Mouse (Mus musculus) thymus, postnatal 0 days (tissue): ENCODE measurements around the gene Ctdnep1. TPM values are rescaled to one million over a fixed set of nuclear protein-coding genes. Genes with fewer than 3 reads are reported as not detected.

Experiments
- DNase-seq: peaks from one replicate; pipeline ENCODE4 v3.0.0-alpha.2; 2015; ENCODE audit warnings: low spot score
- microRNA counts: library from miRNA; unstranded; fragments of <30 nt; microRNA quantifications from one replicate; lab custom pipeline; 2015
- microRNA-seq: library from miRNA; unstranded; fragments of <30 nt; microRNA quantifications from one replicate; pipeline ENCODE4, GENCODE M21; 2016; ENCODE audit warnings: borderline number of aligned reads
- polyA plus RNA-seq: library from polyadenylated mRNA; unstranded; fragments of >200 nt; fragmentation: Nextera tagmentation; extraction: Ambion mirVana; gene quantifications from 2 replicates; pipeline ENCODE4 v1.2.1, GENCODE M21; 2015

Ctdnep1 gene
- polyA plus RNA-seq, 1 experiment from 2014 or later, result 25.6 TPM

DNA sequence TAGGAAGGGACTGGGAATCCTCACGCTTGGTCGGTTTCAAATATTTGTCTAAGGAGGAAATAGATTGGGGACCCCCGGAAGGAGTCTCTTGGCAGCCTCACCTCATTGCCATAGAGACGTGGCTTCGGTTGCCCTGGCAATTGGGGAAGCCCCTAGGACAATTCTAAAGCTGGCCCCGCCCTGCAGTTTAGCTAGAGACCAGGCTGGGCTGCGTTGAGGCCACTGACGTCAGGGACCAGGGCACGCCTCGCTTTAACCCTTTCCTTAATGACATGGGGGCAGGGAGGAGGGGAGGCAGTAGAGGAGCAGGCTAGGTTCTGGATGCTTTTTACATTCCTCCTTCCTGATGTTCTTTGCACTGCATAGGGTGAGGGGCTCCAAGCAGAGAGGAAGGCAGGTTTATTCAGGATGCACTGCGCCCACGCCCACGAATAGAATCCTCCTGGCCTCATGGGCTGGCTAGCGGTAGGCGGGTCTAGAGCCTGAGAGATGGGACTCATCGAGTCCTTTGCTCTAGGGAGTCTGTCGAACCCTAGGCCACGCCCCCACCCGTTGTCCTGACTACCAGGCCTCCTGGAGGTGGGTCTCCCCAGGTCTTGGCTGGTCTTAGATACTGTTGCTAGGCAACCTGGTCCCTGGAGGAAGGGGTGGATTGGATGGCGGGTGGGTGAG, 48.3 kb downstream of the Ctdnep1 start:
- peak; percentile 78 for DNase-seq

DNA sequence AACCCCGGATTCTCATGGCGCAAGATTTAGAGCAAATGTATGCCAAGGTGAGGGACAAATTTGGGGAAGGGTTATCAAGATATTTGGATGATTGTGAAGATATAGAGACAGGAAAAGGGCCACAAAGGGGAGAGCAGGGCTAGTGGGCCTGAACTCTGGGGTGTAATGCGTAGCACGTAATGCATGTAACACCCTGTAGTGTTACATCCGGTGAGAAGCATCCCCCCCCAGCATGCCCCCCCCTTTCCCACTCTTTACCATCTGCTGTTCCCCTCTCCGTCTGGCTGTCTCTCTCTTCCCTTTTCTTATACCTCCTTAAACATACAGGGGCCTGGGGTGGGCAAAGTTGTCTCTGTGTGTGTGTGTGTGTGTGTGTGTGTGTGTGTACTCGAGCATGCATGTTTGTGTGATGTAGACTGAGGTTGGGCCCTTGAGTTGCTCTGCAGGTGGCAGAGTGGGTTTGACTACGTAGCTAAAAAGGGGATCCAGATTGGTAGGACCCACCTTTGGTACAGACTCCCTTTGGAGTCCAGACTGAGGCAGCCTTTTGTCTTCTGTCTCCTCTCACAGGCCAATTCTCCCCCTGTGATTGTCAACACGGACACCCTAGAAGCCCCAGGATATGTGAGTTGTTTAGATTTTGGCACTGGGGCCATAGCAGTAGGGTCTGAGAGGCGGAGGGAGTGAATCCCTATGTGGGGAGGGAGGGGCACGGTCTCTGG, 49.0 kb downstream of the Ctdnep1 start:
- no peak for DNase-seq

DNA sequence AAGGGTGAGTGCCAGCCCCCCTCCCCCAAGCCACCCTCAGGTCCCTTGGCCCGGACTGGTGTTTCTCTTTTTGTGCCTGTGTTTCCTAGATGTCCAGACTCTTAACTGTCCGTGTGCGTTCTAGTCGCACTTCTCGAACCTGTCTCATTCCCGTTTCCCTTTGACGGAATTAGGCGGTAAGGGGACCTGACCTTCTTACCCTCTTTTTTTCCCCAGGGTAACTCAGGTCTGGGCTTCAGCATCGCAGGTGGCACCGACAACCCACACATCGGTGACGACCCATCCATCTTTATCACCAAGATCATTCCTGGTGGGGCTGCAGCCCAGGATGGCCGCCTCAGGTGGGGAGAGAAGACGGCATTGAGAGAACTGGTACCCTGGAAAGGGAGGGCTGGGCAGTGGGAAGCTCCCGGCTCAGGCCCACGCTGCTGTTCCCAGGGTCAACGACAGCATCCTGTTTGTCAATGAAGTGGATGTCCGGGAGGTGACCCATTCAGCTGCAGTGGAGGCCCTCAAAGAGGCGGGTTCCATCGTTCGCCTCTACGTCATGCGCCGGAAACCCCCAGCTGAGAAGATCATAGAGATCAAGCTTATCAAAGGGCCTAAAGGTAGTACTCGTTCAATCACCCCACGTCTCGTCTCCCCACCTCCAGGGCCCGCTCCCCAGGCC, 49.8 kb downstream of the Ctdnep1 start:
- DNase-seq, result no peak

DNA sequence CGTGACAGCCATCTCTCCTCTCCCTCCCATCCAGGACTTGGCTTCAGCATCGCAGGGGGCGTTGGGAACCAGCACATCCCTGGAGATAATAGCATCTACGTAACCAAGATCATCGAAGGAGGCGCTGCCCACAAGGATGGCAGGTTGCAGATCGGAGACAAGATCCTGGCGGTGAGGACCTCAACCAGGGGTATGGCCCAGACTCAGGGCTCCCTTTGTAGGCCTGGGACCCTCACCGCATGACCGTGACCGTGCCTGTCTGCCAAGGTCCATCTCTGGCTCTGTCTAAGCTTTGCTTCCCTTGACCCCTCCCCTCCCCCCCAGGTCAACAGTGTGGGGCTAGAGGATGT, 50.3 kb downstream of the Ctdnep1 start:
- no peak for DNase-seq

DNA sequence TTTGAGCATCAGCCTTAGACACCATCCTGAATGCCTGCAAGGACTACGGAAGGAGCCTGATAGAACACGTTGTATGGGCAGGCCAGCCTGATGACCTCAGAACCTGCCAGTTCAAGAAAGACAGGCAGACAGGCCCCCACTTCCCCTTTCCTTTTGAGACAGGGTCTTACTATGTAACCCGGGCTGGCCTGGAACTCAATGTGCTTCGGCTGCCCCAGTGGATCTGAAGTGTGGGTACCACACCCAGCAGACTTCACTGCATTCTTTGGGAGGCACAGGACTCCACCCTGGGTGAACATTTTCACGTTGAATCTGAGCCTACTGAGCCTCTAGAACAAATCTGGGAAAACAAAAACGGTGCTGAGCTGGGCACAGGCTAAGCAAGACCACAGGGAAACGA, 57.2 kb downstream of the Ctdnep1 start:
- DNase-seq, result no peak

DNA sequence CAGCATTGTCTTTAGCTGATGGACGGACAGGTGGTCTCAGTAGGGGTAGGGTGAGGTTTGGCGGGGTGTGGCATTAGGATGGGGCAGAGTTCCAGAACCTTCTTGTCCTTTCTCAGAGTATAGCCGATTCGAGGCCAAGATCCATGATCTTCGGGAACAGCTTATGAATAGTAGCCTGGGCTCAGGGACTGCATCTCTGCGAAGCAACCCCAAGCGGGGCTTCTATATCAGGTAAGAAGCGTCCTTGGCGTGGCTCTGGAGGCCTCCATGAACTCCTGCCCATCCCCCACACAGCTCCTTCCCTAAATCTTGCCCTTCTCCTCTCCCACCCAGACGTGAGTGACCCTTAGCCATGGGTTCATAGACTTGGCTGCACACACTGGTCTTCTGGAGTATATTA, 58.7 kb downstream of the Ctdnep1 start:
- DNase-seq, result no peak

DNA sequence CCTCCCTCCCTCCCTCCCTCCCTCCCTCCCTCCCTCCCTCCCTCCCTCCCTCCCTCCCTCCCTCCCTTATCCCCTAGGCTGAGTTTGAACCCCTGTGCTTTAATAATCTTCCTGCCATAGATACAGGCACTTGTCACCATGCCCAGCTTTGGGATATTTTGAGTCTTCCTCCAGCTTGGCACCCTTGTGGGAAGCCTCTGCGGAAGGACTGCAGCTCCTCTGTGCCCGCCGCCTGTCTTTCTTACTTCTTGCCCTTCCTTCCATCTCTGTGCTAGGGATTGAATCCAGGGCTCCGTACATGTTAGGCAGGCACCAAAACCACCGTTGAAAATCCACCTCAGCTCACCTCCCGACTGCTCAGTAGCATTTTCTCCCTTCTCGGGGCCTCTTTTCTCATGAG, 59.2 kb downstream of the Ctdnep1 start:
- DNase-seq, result no peak

MicroRNAs encoded within 50 kb of the gene (microRNA counts, 519-probe panel; counts per million panel counts)
- microRNA mmu-miR-324-3p (lab: Ali Mortazavi, UCI), result 473 counts per million, percentile 71 among the panel's probes with 10 or more counts
- microRNA mmu-miR-324-5p (lab: Ali Mortazavi, UCI), result 473 counts per million, percentile 71 among the panel's probes with 10 or more counts

Small RNAs within 50 kb of the gene (microRNA-seq; reads per million reads assigned to microRNA genes)
- not detected for gene Gm44349
- 3,037 reads per million, percentile 81 among the genes with 10 or more reads in this experiment for gene Mir324

Other genes starting within 250 kb of the Ctdnep1 start
- gene Polr2a, start 222.5 kb upstream of the Ctdnep1 start, polyA plus RNA-seq, result 20.6 and 22.4 TPM in 2 replicates
- 0.14 TPM in 1 of 2 replicates, not detected in the other for gene Slc35g3, start 219.2 kb upstream of the Ctdnep1 start, polyA plus RNA-seq
- gene Zbtb4, start 215.2 kb upstream of the Ctdnep1 start, polyA plus RNA-seq, result 2.5 and 2.6 TPM in 2 replicates
- gene Chrnb1, start 185.2 kb upstream of the Ctdnep1 start, polyA plus RNA-seq, result 3.2 and 3.4 TPM in 2 replicates
- 0.65 and 0.84 TPM in 2 replicates for gene Fgf11, start 179.3 kb upstream of the Ctdnep1 start, polyA plus RNA-seq
- gene Tmem102, start 175.5 kb upstream of the Ctdnep1 start, polyA plus RNA-seq, result 11.2 and 12.8 TPM in 2 replicates
- gene Gm39566, start 165.9 kb upstream of the Ctdnep1 start, polyA plus RNA-seq, result not detected in 2 replicates
- gene Spem2, start 162.7 kb upstream of the Ctdnep1 start, polyA plus RNA-seq, result not detected in 2 replicates
- gene Spem1, start 159.0 kb upstream of the Ctdnep1 start, polyA plus RNA-seq, result not detected in 2 replicates
- 1.2 and 1.9 TPM in 2 replicates for gene Nlgn2, start 143.4 kb upstream of the Ctdnep1 start, polyA plus RNA-seq
- gene Tmem256, start 142.6 kb upstream of the Ctdnep1 start, polyA plus RNA-seq, result 325 and 342 TPM in 2 replicates
- gene Plscr3, start 134.8 kb upstream of the Ctdnep1 start, polyA plus RNA-seq, result 68.4 and 70.4 TPM in 2 replicates
- gene Tnk1, start 122.4 kb upstream of the Ctdnep1 start, polyA plus RNA-seq, result 1.1 and 1.5 TPM in 2 replicates
- not detected in 2 replicates for gene Tmem95, start 103.1 kb upstream of the Ctdnep1 start, polyA plus RNA-seq
- 1.7 and 2.3 TPM in 2 replicates for gene Kctd11, start 99.8 kb upstream of the Ctdnep1 start, polyA plus RNA-seq
- gene Acap1, start 85.6 kb upstream of the Ctdnep1 start, polyA plus RNA-seq, result 150 and 176 TPM in 2 replicates
- gene 2810408A11Rik, start 80.2 kb upstream of the Ctdnep1 start, polyA plus RNA-seq, result 19.8 and 26.0 TPM in 2 replicates
- 6.2 and 7.5 TPM in 2 replicates for gene Neurl4, start 80.1 kb upstream of the Ctdnep1 start, polyA plus RNA-seq
- 94.8 and 106 TPM in 2 replicates for gene Gps2, start 67.3 kb upstream of the Ctdnep1 start, polyA plus RNA-seq
- 2,117 and 2,260 TPM in 2 replicates for gene Eif5a, start 59.2 kb upstream of the Ctdnep1 start, polyA plus RNA-seq
- gene Ybx2, start 45.4 kb upstream of the Ctdnep1 start, polyA plus RNA-seq, result 2.6 and 3.6 TPM in 2 replicates
- 11.7 and 11.9 TPM in 2 replicates for gene Slc2a4, start 33.0 kb upstream of the Ctdnep1 start, polyA plus RNA-seq
- 14.4 and 14.8 TPM in 2 replicates for gene Cldn7, start 16.4 kb upstream of the Ctdnep1 start, polyA plus RNA-seq
- 92.6 and 98.6 TPM in 2 replicates for gene Elp5, start 1.4 kb downstream of the Ctdnep1 start, polyA plus RNA-seq
- gene Gabarap, start 10.0 kb downstream of the Ctdnep1 start, polyA plus RNA-seq, result 400 and 425 TPM in 2 replicates
- 52.2 and 61.3 TPM in 2 replicates for gene Phf23, start 14.6 kb downstream of the Ctdnep1 start, polyA plus RNA-seq
- gene Dvl2, start 19.4 kb downstream of the Ctdnep1 start, polyA plus RNA-seq, result 20.6 and 21.0 TPM in 2 replicates
- gene Acadvl, start 34.3 kb downstream of the Ctdnep1 start, polyA plus RNA-seq, result 105 and 107 TPM in 2 replicates
- 3.8 and 6.6 TPM in 2 replicates for gene Dlg4, start 35.8 kb downstream of the Ctdnep1 start, polyA plus RNA-seq
- 0.31 and 0.49 TPM in 2 replicates for gene Asgr1, start 72.9 kb downstream of the Ctdnep1 start, polyA plus RNA-seq
- 0.26 and 0.42 TPM in 2 replicates for gene Asgr2, start 111.5 kb downstream of the Ctdnep1 start, polyA plus RNA-seq
- 5.3 and 6.0 TPM in 2 replicates for gene Mgl2, start 149.2 kb downstream of the Ctdnep1 start, polyA plus RNA-seq
- gene Clec10a, start 175.0 kb downstream of the Ctdnep1 start, polyA plus RNA-seq, result 3.6 and 3.7 TPM in 2 replicates
- 1.2 and 1.9 TPM in 2 replicates for gene Slc16a11, start 231.6 kb downstream of the Ctdnep1 start, polyA plus RNA-seq
- 2.3 and 2.4 TPM in 2 replicates for gene Slc16a13, start 239.9 kb downstream of the Ctdnep1 start, polyA plus RNA-seq
- gene Bcl6b, start 248.6 kb downstream of the Ctdnep1 start, polyA plus RNA-seq, result 1.9 and 2.2 TPM in 2 replicates